In the genomic region with DNA sequence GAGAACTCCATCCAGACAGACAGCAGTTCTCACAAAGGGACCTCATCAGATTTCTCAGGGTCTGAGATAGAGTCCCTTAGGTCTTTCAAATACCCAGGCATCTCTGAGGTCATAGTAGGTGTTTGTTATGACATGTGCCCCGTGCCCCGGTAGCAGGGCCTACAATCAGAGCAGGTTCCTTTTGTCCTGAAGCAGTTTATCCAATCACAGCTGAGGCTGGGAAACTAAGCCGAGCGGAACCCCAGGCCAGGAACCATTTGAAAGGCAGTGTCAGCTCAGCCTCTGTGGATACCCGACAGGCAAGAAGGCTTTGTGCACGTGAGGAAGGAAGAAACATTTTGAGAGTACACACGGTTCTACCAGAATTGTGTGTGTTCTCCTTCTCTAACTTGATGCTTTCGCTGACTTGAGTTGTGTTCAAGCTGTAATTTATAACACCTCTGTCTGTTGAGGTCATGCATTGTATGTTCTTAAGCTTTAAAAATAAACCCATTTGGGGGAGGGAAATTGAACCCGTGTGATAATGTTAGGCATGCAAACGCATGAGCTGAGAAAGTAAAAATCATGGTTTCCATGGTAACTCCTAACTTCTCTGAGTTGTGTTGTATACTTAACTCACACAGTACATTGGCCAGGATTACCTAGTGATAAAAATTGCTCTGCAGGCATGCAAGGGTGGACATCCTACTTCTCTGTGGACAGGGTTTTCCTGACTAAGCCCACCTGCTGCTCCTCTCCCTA, we compare ENCODE assay signal across 12 mouse cellular contexts.
DNase-seq lines count a peak whose midpoint lies in the region; ATAC-seq and TF ChIP-seq lines count a peak whose summit lies in the region.
"Had no signal": no experiment of that assay in that cellular context is flagged by ENCODE, and none has a peak within 500 bp of the region (broad histone marks: within the 10 kb centered on the region; RNA-seq: fewer than 3 reads in every experiment).

No protein-coding gene starts in this region.

- H3K4me3 ChIP-seq in hindbrain, embryonic 11.5 days (ENCODE audit: low read depth, low read length) = no peak overlapping the region
- no peak overlapping the region for H3K4me3 ChIP-seq in hindbrain, embryonic 16.5 days (ENCODE audit: low read length)
- H3K4me3 ChIP-seq in ES-Bruce4 (ENCODE audit: low read depth, low read length) = no peak overlapping the region
- H3K4me3 ChIP-seq in embryonic facial prominence, embryonic 15.5 days (replicated peaks) = no peak overlapping the region
- no peak overlapping the region for H3K4me3 ChIP-seq in limb, embryonic 15.5 days

- no peaks in the 10 kb centered on the region for H3K9me3 ChIP-seq in hindbrain, embryonic 11.5 days (ENCODE audit: control insufficient read depth, low read length)
- no peaks in the 10 kb centered on the region for H3K9me3 ChIP-seq in hindbrain, embryonic 16.5 days (ENCODE audit: control insufficient read depth, low read length)
- H3K9me3 ChIP-seq in ES-Bruce4 (replicated peaks; ENCODE audit: control insufficient read depth, insufficient read depth, low read length, poor library complexity, severe bottlenecking) = no peaks in the 10 kb centered on the region
- H3K9me3 ChIP-seq in embryonic facial prominence, embryonic 15.5 days (replicated peaks) = no peaks in the 10 kb centered on the region
- H3K9me3 ChIP-seq in limb, embryonic 15.5 days = no peaks in the 10 kb centered on the region

- no peak for ATAC-seq in hindbrain, embryonic 11.5 days (ENCODE audit: low FRiP score)
- no peak; the same call in 1 of the 2 replicates for ATAC-seq in hindbrain, embryonic 16.5 days
- no peak for ATAC-seq in embryonic facial prominence, embryonic 15.5 days (ENCODE audit: insufficient number of reproducible peaks, low FRiP score, low TSS enrichment, low read depth)
- no peak for ATAC-seq in limb, embryonic 15.5 days (ENCODE audit: insufficient number of reproducible peaks, low FRiP score, low TSS enrichment, low read depth)

- no peak for DNase-seq in hindbrain, embryonic 11.5 days (ENCODE audit: low spot score)
- no peak for DNase-seq in embryo, embryonic 11 days
- DNase-seq in adrenal gland, adult 2 months = no peak
- no peak for DNase-seq in spleen, adult 18-20 months
- DNase-seq: cerebellum, adult 11-12 months; thymus, postnatal 14 days had no signal

- no peaks in the 10 kb centered on the region for H3K27me3 ChIP-seq in hindbrain, embryonic 11.5 days (ENCODE audit: control insufficient read depth, insufficient read depth, low read length)
- no peaks in the 10 kb centered on the region for H3K27me3 ChIP-seq in hindbrain, embryonic 16.5 days (replicated peaks; ENCODE audit: control insufficient read depth, insufficient read depth, low read length)
- no peaks in the 10 kb centered on the region for H3K27me3 ChIP-seq in ES-Bruce4 (ENCODE audit: control insufficient read depth, insufficient read depth, low read length, poor library complexity, severe bottlenecking)
- H3K27me3 ChIP-seq in embryonic facial prominence, embryonic 15.5 days = no peaks in the 10 kb centered on the region
- H3K27me3 ChIP-seq in limb, embryonic 15.5 days = no peaks in the 10 kb centered on the region
- H3K27me3 ChIP-seq: CH12.LX had no signal

- no peaks in the 10 kb centered on the region for H3K36me3 ChIP-seq in hindbrain, embryonic 11.5 days (ENCODE audit: control insufficient read depth, insufficient read depth, low read length)
- peaks cover 5% of the 10 kb centered on the region for H3K36me3 ChIP-seq in hindbrain, embryonic 16.5 days (ENCODE audit: control insufficient read depth, insufficient read depth, low read length)
- H3K36me3 ChIP-seq in ES-Bruce4 (ENCODE audit: control insufficient read depth, insufficient read depth, low read length, poor library complexity, severe bottlenecking) = no peaks in the 10 kb centered on the region
- peaks cover 6% of the 10 kb centered on the region; the same call in 1 of the 2 replicates for H3K36me3 ChIP-seq in embryonic facial prominence, embryonic 15.5 days
- H3K36me3 ChIP-seq in limb, embryonic 15.5 days = peaks cover 12% of the 10 kb centered on the region

- 30% methylated on average over 10 of the region's 10 CpGs for WGBS in hindbrain, embryonic 11.5 days
- WGBS in hindbrain, embryonic 16.5 days = 27% methylated on average over 10 of the region's 10 CpGs
- 33% methylated on average over 10 of the region's 10 CpGs for WGBS in embryonic facial prominence, embryonic 15.5 days
- 50% methylated on average over 10 of the region's 10 CpGs for WGBS in limb, embryonic 15.5 days

- no peak overlapping the region for H3K27ac ChIP-seq in hindbrain, embryonic 11.5 days (ENCODE audit: low read depth, low read length)
- no peak overlapping the region for H3K27ac ChIP-seq in hindbrain, embryonic 16.5 days (ENCODE audit: low read depth, low read length)
- peak overlapping the region; percentile 39 for H3K27ac ChIP-seq in ES-Bruce4 (ENCODE audit: insufficient read depth, low read length)
- peak overlapping the region; percentile 61 for H3K27ac ChIP-seq in embryonic facial prominence, embryonic 15.5 days (replicated peaks)
- H3K27ac ChIP-seq in limb, embryonic 15.5 days = peak overlapping the region; percentile 30; the same call in 1 of the 2 replicates
- H3K27ac ChIP-seq: liver, embryonic 14.5 days had no signal

- H3K4me1 ChIP-seq in hindbrain, embryonic 11.5 days (replicated peaks; ENCODE audit: control insufficient read depth, insufficient read depth, low read length) = peaks cover 19% of the 10 kb centered on the region
- H3K4me1 ChIP-seq in hindbrain, embryonic 16.5 days (ENCODE audit: control insufficient read depth, insufficient read depth, low read depth, low read length) = peaks cover 19% of the 10 kb centered on the region
- peaks cover 4% of the 10 kb centered on the region for H3K4me1 ChIP-seq in ES-Bruce4 (ENCODE audit: control insufficient read depth, insufficient read depth, low read length)
- peaks cover 66% of the 10 kb centered on the region for H3K4me1 ChIP-seq in embryonic facial prominence, embryonic 15.5 days
- peaks cover 54% of the 10 kb centered on the region for H3K4me1 ChIP-seq in limb, embryonic 15.5 days

- H3K4me2 ChIP-seq in hindbrain, embryonic 11.5 days (replicated peaks; ENCODE audit: low read depth, low read length) = no peak overlapping the region
- H3K4me2 ChIP-seq in hindbrain, embryonic 16.5 days (ENCODE audit: low read length) = no peak overlapping the region
- H3K4me2 ChIP-seq in embryonic facial prominence, embryonic 15.5 days (replicated peaks) = 0 out of 2 replicates have a peak overlapping the region, but pooled peaks have one; percentile 12
- no peak overlapping the region for H3K4me2 ChIP-seq in limb, embryonic 15.5 days

- TF ChIP-seq EP300 in ES-Bruce4 (IDR thresholded peaks at IDR 0.05; ENCODE audit: insufficient read depth, low read depth, low read length) = no peak

- 0 out of 2 replicates have a peak overlapping the region, but pooled peaks have one; percentile 27 for H3K9ac ChIP-seq in hindbrain, embryonic 11.5 days (ENCODE audit: low read depth, low read length)
- no peak overlapping the region for H3K9ac ChIP-seq in hindbrain, embryonic 16.5 days (ENCODE audit: low read depth, low read length)
- H3K9ac ChIP-seq in ES-Bruce4 (ENCODE audit: low read depth, poor library complexity, severe bottlenecking) = no peak overlapping the region
- H3K9ac ChIP-seq in embryonic facial prominence, embryonic 15.5 days = no peak overlapping the region
- H3K9ac ChIP-seq in limb, embryonic 15.5 days = no peak overlapping the region
- H3K9ac ChIP-seq: liver, embryonic 14.5 days had no signal

- no peak for TF ChIP-seq CTCF in ES-Bruce4 (IDR thresholded peaks at IDR 0.05; ENCODE audit: low read depth, low read length)

- no peak for TF ChIP-seq POLR2A in ES-Bruce4 (IDR thresholded peaks at IDR 0.05; ENCODE audit: insufficient read depth, low read length)

Comparison
In these comparisons a context has a peak if more than half of its experiments do, and no peak if none do; other contexts are left out.
1. H3K27ac ChIP-seq: peak in ES-Bruce4 (single experiment), embryonic facial prominence, embryonic 15.5 days (single experiment) and limb, embryonic 15.5 days (single experiment); none in hindbrain, embryonic 11.5 days (single experiment) and hindbrain, embryonic 16.5 days (single experiment).